Mouse (Mus musculus) stomach, postnatal 0 days (tissue): Measurements from ENCODE around the gene 5730522E02Rik.

Source experiments
- CTCF ChIP-seq: IDR thresholded peaks from 2 replicates; pipeline ENCODE4 v1.5.1; 2016; ENCODE audit warnings: antibody characterized with exemption, low read depth, mild to moderate bottlenecking, moderate library complexity
- EP300 ChIP-seq: optimal IDR thresholded peaks from 2 replicates; pipeline ENCODE3; 2016; ENCODE audit warnings: antibody characterized with exemption

DNA sequence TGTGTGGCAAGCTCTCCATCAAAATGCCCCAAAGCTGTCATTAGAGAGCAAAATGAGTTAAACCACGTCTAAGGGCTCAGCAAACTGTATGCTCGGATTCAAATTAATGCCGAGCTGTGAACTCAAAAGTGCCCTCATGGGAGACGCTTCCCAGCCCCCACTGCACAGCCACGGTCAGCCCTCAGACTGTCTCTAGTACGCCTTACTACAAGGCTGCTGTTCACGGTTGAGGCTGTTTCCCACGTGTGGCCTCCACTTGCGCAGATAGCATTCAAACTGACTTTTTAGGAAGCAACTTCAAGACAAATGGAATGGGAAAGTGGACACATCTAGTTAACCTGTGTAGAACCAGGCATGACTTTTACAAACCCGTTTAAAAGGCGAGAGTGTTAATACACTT is 79.7 kb downstream of the 5730522E02Rik start:
- no peak for TF ChIP-seq CTCF
- no peak for TF ChIP-seq EP300
